Mouse (Mus musculus): ENCODE results near the gene Man2b1. TPM values are rescaled to one million over a fixed set of nuclear protein-coding genes. Genes with fewer than 3 reads are reported as not detected.

The Man2b1 gene
- 19.2 and 20.7 TPM in 2 replicates for polyA plus RNA-seq (2016; fragmentation: Nextera tagmentation; extraction: Ambion mirVana)

- Histone ChIP-seq H3K27ac (replicated peaks) (no peak within 1 kb of the TSS), H3K36me3 (peaks cover 28% of the 10 kb centered on the region)
- WGBS = 1% methylated on average over 30 of the region's 30 CpGs
These were observed at the start of gene Man2b1 for GRCm38 (mm10) chr8:85083108-85083813. Gene Man2b1, plus strand, starts transcription at chr8:85083270.

DNA sequence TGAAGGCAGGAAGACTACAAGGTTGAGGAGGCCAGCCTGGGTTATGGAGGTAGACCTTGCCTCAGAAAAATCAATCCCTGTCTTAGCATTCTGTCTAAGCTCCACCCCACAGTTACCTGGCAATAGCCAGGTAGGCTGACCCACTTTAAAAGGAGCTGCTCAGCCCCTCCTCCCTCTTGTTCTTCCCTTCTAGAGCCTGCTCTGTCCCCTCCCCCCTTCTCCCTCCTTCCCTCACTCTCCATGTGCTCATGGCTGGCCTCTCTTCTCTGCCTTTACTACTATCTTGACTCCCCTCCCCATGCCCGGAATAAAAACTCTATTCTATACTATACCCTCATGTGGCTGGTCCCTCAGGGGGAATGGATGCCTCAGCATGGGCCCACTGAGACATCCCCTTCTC lies 49.2 kb upstream of the Man2b1 start:
- H3K27me3 ChIP-seq = no peaks in the 10 kb centered on the region
- peaks cover 30% of the 10 kb centered on the region for H3K4me1 ChIP-seq
- no peak overlapping the region for H3K27ac ChIP-seq (replicated peaks)
- ATAC-seq (ENCODE audit: low FRiP score, low read depth) = no peak
- no peaks in the 10 kb centered on the region for H3K9me3 ChIP-seq
- no peak overlapping the region for H3K4me3 ChIP-seq
- WGBS = 71% methylated on average over 1 of the region's 1 CpGs
- H3K9ac ChIP-seq (replicated peaks) = no peak overlapping the region
- H3K4me2 ChIP-seq (replicated peaks) = no peak overlapping the region
- peaks cover 42% of the 10 kb centered on the region for H3K36me3 ChIP-seq

More at GRCm38 (mm10) chr8:85083108-85083813, at the start of gene Man2b1:
- peaks cover 31% of the 10 kb centered on the region for H3K4me1 ChIP-seq
- no peaks in the 10 kb centered on the region for H3K9me3 ChIP-seq
- peak within 1 kb of the TSS; percentile 72 for H3K9ac ChIP-seq (replicated peaks)
- peak; percentile 78 for ATAC-seq (ENCODE audit: low FRiP score, low read depth)
- peak within 1 kb of the TSS; percentile 92 for H3K4me2 ChIP-seq (replicated peaks)
- H3K4me3 ChIP-seq = peak within 1 kb of the TSS; percentile 64
- H3K27me3 ChIP-seq = peaks cover 7% of the 10 kb centered on the region; the same call in 1 of the 2 replicates

- no peak overlapping the region for H3K9ac ChIP-seq (replicated peaks)
- no peak for ATAC-seq (ENCODE audit: low FRiP score, low read depth)
These were observed 48.3 kb upstream of the Man2b1 start for GRCm38 (mm10) chr8:85034764-85035163.

GRCm38 (mm10) chr8:85035165-85035727 lies 47.8 kb upstream of the Man2b1 start:
- Histone ChIP-seq H3K9me3 (no peaks in the 10 kb centered on the region), H3K27ac (replicated peaks) (no peak overlapping the region), H3K4me1 (peaks cover 26% of the 10 kb centered on the region), H3K4me3 (peak overlapping the region; percentile 90), H3K9ac (replicated peaks) (peak overlapping the region; percentile 92; the same call in 1 of the 2 replicates), H3K4me2 (replicated peaks) (peak overlapping the region; percentile 90), H3K36me3 (peaks cover 31% of the 10 kb centered on the region), H3K27me3 (no peaks in the 10 kb centered on the region)
- no peak for ATAC-seq (ENCODE audit: low FRiP score, low read depth)
- WGBS = 6% methylated on average over 12 of the region's 12 CpGs

More at GRCm38 (mm10) chr8:85034764-85035163, 48.3 kb upstream of the Man2b1 start:
- no peak overlapping the region for H3K27ac ChIP-seq (replicated peaks)
- peak overlapping the region; percentile 90 for H3K4me3 ChIP-seq
- WGBS = 6% methylated on average over 13 of the region's 13 CpGs
- H3K27me3 ChIP-seq = no peaks in the 10 kb centered on the region
- peaks cover 35% of the 10 kb centered on the region for H3K36me3 ChIP-seq
- peaks cover 26% of the 10 kb centered on the region for H3K4me1 ChIP-seq
- peak overlapping the region; percentile 90 for H3K4me2 ChIP-seq (replicated peaks)
- no peaks in the 10 kb centered on the region for H3K9me3 ChIP-seq

GRCm38 (mm10) chr8:85035728-85036310 lies 47.3 kb upstream of the Man2b1 start:
- under 1% methylated on average over 15 of the region's 15 CpGs for WGBS
- H3K36me3 ChIP-seq = peaks cover 31% of the 10 kb centered on the region
- peak overlapping the region; percentile 92 for H3K9ac ChIP-seq (replicated peaks)
- H3K9me3 ChIP-seq = no peaks in the 10 kb centered on the region
- peak; percentile 3; the same call in 1 of the 2 replicates for ATAC-seq (ENCODE audit: low FRiP score, low read depth)
- H3K27me3 ChIP-seq = no peaks in the 10 kb centered on the region
- peaks cover 26% of the 10 kb centered on the region for H3K4me1 ChIP-seq
- H3K4me3 ChIP-seq = peak overlapping the region; percentile 90
- H3K27ac ChIP-seq (replicated peaks) = peak overlapping the region; percentile 99
- peak overlapping the region; percentile 90 for H3K4me2 ChIP-seq (replicated peaks)

DNA sequence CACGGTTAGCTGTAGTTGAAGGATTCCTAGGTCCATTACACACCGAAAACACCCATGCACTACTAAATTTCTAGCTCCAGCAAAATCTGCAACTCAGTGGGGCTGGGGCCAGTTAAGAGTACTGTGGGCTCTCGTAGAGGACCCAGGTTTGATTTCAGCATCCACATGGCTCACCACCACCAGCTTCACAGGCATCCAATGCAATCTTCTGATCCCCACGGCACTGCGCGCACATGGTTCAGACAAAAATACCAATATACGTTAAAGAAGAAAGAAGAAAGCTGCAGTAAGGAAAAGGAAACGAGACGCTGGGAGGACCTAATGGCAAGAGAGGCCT lies 46.7 kb upstream of the Man2b1 start:
- ATAC-seq (ENCODE audit: low FRiP score, low read depth) = peak; percentile 48
- H3K36me3 ChIP-seq = peaks cover 32% of the 10 kb centered on the region
- H3K4me3 ChIP-seq = peak overlapping the region; percentile 90
- H3K4me2 ChIP-seq (replicated peaks) = peak overlapping the region; percentile 90
- peak overlapping the region; percentile 92 for H3K9ac ChIP-seq (replicated peaks)
- no peaks in the 10 kb centered on the region for H3K9me3 ChIP-seq
- H3K27me3 ChIP-seq = no peaks in the 10 kb centered on the region
- peak overlapping the region; percentile 99 for H3K27ac ChIP-seq (replicated peaks)
- H3K4me1 ChIP-seq = peaks cover 26% of the 10 kb centered on the region
- 0% methylated on average over 9 of the region's 9 CpGs for WGBS

- H3K4me1 ChIP-seq = peaks cover 26% of the 10 kb centered on the region
- peak within 1 kb of the TSS; percentile 90 for H3K4me2 ChIP-seq (replicated peaks)
- peak within 1 kb of the TSS; percentile 99 for H3K27ac ChIP-seq (replicated peaks)
- WGBS = under 1% methylated on average over 59 of the region's 59 CpGs
- no peaks in the 10 kb centered on the region for H3K27me3 ChIP-seq
- no peaks in the 10 kb centered on the region for H3K9me3 ChIP-seq
- peak; percentile 92 for ATAC-seq (ENCODE audit: low FRiP score, low read depth)
- H3K36me3 ChIP-seq = peaks cover 32% of the 10 kb centered on the region
- H3K4me3 ChIP-seq = peak within 1 kb of the TSS; percentile 90
- H3K9ac ChIP-seq (replicated peaks) = peak within 1 kb of the TSS; percentile 92
These were observed 46.2 kb upstream of the Man2b1 start, which contains the start of gene Tnpo2 for GRCm38 (mm10) chr8:85036718-85037365. Gene Tnpo2, plus strand, starts transcription at chr8:85036915.

- Histone ChIP-seq H3K4me2 (replicated peaks) (peak overlapping the region; percentile 90), H3K27ac (replicated peaks) (peak overlapping the region; percentile 99), H3K9me3 (no peaks in the 10 kb centered on the region), H3K27me3 (no peaks in the 10 kb centered on the region), H3K4me3 (peak overlapping the region; percentile 90), H3K9ac (replicated peaks) (peak overlapping the region; percentile 92), H3K36me3 (peaks cover 31% of the 10 kb centered on the region), H3K4me1 (peaks cover 26% of the 10 kb centered on the region)
- under 1% methylated on average over 14 of the region's 14 CpGs for WGBS
- ATAC-seq (ENCODE audit: low FRiP score, low read depth) = peak; percentile 68
These were observed 45.7 kb upstream of the Man2b1 start for GRCm38 (mm10) chr8:85037366-85037680.

DNA sequence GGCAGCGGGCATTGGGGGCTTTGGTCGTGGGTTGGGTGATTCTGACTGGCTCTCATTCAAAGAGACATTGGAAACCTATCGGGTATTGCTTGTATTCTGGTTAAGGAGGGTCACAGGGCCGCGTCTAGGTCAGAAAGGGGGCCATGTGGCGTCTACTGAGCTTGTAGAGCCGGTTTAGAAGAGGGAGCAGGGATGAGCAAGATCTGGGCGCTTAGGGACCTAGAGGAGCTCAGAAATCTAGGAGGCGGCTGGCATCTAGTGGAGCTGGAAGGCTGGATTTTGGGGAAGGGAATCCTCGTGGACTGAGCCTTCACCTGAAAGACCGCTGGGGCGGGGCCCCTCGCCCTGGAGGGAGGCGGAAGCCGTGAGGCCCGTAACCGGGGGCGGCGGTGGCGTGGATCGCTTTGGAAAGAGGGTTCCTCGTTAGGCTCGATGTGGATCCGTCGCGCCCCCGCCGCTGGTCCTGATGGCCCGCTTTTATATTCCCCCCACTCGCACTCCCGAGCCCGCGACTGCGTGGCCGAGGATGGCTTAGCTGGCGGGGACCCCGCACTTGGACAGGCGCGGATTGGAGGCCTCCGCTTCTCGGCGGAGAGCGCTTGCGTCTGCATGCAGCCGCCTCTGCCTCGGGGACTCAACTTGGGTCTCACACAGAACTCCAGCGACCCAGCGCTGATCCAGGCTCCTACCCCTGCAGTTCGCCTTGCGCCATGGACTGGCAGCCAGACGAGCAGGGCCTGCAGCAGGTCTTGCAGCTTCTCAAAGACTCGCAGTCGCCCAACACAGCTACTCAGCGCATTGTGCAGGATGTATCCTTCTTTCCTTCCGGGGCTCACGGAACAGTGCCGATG lies 45.2 kb upstream of the Man2b1 start:
- Histone ChIP-seq H3K27ac (replicated peaks) (peak overlapping the region; percentile 99), H3K27me3 (no peaks in the 10 kb centered on the region), H3K9me3 (no peaks in the 10 kb centered on the region), H3K4me3 (peak overlapping the region; percentile 90), H3K9ac (replicated peaks) (peak overlapping the region; percentile 92), H3K36me3 (peaks cover 31% of the 10 kb centered on the region), H3K4me2 (replicated peaks) (peak overlapping the region; percentile 90), H3K4me1 (peaks cover 26% of the 10 kb centered on the region)
- 0 out of 2 replicates have a peak, but pooled peaks have one; percentile 0 for ATAC-seq (ENCODE audit: low FRiP score, low read depth)
- WGBS = under 1% methylated on average over 56 of the region's 57 CpGs

DNA sequence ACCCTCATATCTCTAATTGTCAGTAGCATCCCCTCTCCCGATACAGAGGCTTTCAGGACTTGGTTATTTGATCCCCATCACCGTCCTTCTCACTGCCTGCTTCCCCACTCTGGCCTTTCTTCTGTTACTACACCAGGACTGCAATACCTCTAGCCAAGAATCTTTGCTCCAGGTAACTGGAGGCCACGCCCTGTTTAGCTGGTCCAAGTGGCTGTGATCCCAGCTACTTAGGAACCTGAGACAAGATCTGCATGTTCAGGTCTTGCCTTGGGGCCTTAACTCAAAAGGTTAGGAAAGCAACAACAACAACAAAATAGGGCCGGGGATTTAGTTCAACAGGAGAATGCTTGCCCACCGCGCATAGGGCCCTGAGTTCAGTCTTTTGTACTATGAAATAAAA lies 39.5 kb upstream of the Man2b1 start:
- H3K4me3 ChIP-seq = no peak overlapping the region
- 95% methylated on average over 6 of the region's 6 CpGs for WGBS
- peaks cover 82% of the 10 kb centered on the region for H3K36me3 ChIP-seq
- H3K9me3 ChIP-seq = no peaks in the 10 kb centered on the region
- H3K4me1 ChIP-seq = peaks cover 5% of the 10 kb centered on the region
- ATAC-seq (ENCODE audit: low FRiP score, low read depth) = no peak
- no peak overlapping the region for H3K9ac ChIP-seq (replicated peaks)
- H3K4me2 ChIP-seq (replicated peaks) = no peak overlapping the region
- H3K27ac ChIP-seq (replicated peaks) = no peak overlapping the region
- H3K27me3 ChIP-seq = no peaks in the 10 kb centered on the region

DNA sequence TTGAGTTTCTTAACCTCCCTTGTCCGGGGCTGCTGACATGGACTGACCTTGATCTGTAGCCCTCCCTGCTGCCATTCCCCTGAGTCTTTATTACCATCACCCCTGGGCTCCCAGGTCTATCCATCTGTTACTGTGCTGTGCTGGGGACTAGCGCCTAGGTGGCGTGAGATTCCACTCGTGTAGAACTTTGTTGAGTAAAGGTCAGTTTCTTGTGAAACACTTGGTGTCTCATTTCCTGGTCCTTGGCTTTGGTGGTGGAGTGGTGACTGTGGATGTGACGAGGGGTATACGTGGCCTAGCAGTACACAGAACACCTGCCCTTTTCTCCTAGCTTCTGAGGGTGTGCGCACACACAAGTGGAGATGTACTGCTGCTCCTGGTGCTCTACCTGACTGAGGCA lies 25.7 kb upstream of the Man2b1 start:
- Histone ChIP-seq H3K9ac (replicated peaks) (no peak overlapping the region), H3K4me3 (no peak overlapping the region), H3K27me3 (no peaks in the 10 kb centered on the region), H3K9me3 (no peaks in the 10 kb centered on the region), H3K4me2 (replicated peaks) (no peak overlapping the region), H3K4me1 (peaks cover 18% of the 10 kb centered on the region), H3K36me3 (peaks cover 47% of the 10 kb centered on the region), H3K27ac (replicated peaks) (no peak overlapping the region)
- no peak for ATAC-seq (ENCODE audit: low FRiP score, low read depth)
- 89% methylated on average over 7 of the region's 7 CpGs for WGBS
